Mouse (Mus musculus): ENCODE measurements at regions not wholly inside any gene's neighbourhood (a gene's known extent, or its start where the extent isn't known, plus 50 kb on each side); places are given as distances from the start of the nearest gene placed in this dataset.

DNA sequence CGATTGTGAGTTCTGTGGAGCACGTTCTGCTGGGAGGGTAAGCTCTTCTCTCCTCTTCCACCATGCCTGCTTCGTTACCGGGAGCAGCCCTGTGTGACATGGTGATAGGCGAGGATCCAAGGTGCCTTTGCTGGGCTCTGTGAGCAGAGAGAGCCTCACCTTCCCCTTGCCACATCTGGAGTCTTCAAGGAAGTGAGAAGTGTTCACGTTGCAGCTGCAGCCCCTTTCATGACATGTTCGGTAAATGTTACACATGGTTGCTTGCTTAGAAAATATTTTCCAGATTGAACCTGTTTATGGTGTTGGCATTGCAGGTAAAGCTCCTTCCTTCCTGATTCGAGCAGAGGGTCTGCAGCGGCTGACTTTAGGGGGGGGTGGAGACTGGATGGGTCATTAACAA is 244.0 kb downstream of the Ttll7 start:
- no peak for TF ChIP-seq CTCF (IDR thresholded peaks at IDR 0.05; ENCODE audit: low read depth)
- TF ChIP-seq EP300 (IDR thresholded peaks at IDR 0.05; ENCODE audit: low read depth), result no peak
- no peak for ATAC-seq (ENCODE audit: insufficient read depth, low read depth)
- WGBS, result 54% methylated on average over 9 of the region's 9 CpGs
- no peak overlapping the region for H3K27ac ChIP-seq (ENCODE audit: low read depth)
- no peaks in the 10 kb centered on the region for H3K36me3 ChIP-seq (replicated peaks; ENCODE audit: control insufficient read depth, insufficient read depth, low read length)
- no peaks in the 10 kb centered on the region for H3K9me3 ChIP-seq (replicated peaks; ENCODE audit: control insufficient read depth, low read length)
- no peak for DNase-seq (ENCODE audit: low spot score)
- no peaks in the 10 kb centered on the region for H3K27me3 ChIP-seq (ENCODE audit: control insufficient read depth, insufficient read depth, low read length)
- no peak overlapping the region for H3K4me3 ChIP-seq (ENCODE audit: low read depth, low read length)
- no peak overlapping the region for H3K9ac ChIP-seq (replicated peaks; ENCODE audit: low read depth, low read length)
- H3K4me1 ChIP-seq (ENCODE audit: control insufficient read depth, insufficient read depth), result no peaks in the 10 kb centered on the region
- no peak overlapping the region for H3K4me2 ChIP-seq (ENCODE audit: low read depth, low read length)

DNA sequence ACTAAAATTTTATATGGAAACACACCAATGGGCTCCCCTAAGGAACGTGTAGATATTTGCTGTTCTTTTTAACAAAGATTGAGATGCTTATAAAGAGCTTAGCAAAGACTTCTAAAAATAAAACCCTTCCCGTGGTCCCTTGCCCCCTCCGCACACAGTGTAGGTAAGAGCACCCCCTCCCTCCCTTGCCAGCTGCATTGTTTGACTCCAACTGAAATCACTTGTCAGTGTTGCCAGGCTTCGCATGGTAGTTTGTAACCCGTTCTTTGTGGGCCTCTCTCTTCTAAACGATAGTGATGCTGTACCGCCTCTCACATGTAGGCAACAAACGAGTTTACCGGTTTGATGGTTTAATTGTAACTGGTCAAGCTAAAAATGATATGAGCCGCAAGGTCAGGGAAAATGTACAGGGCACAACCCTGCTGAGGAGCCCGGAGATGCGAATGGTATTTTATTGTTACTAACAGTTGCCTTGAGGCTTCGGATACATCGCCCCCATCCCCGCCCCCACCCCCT is 246.0 kb downstream of the Ttll7 start:
- no peaks in the 10 kb centered on the region for H3K4me1 ChIP-seq (ENCODE audit: control insufficient read depth, insufficient read depth)
- TF ChIP-seq CTCF (IDR thresholded peaks at IDR 0.05; ENCODE audit: low read depth) (no peak), EP300 (IDR thresholded peaks at IDR 0.05; ENCODE audit: low read depth) (no peak)
- H3K27ac ChIP-seq (ENCODE audit: low read depth), result no peak overlapping the region
- peak overlapping the region; percentile 34; the same call in 1 of the 2 replicates for H3K4me2 ChIP-seq (ENCODE audit: low read depth, low read length)
- no peaks in the 10 kb centered on the region for H3K9me3 ChIP-seq (replicated peaks; ENCODE audit: control insufficient read depth, low read length)
- no peak overlapping the region for H3K4me3 ChIP-seq (ENCODE audit: low read depth, low read length)
- ATAC-seq (ENCODE audit: insufficient read depth, low read depth) (no peak), DNase-seq (ENCODE audit: low spot score) (no peak)
- peaks cover 5% of the 10 kb centered on the region; the same call in 1 of the 2 replicates for H3K27me3 ChIP-seq (ENCODE audit: control insufficient read depth, insufficient read depth, low read length)
- H3K36me3 ChIP-seq (replicated peaks; ENCODE audit: control insufficient read depth, insufficient read depth, low read length), result no peaks in the 10 kb centered on the region
- 37% methylated on average over 15 of the region's 15 CpGs for WGBS
- H3K9ac ChIP-seq (replicated peaks; ENCODE audit: low read depth, low read length), result no peak overlapping the region

DNA sequence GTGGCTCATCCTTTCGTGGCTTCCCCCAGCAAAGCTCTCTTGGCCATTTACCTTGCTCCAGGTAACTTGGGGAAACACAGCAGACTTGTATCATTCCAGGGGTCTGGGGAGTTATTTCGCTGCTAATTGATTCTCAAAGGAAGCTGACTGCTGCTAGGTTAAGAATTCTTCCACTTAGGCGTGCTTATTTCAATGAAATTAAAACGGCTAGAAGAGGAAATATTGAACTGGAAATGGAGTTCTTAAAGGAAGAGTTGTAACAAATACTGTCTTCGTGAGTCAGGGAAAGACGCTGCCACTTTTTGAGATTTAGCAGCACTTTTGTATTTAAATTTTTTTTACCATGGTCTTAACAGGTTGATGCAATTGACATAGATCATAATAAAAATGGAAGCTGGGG is 246.4 kb downstream of the Ttll7 start:
- DNase-seq (ENCODE audit: low spot score) (no peak), ATAC-seq (ENCODE audit: insufficient read depth, low read depth) (no peak)
- H3K4me2 ChIP-seq (ENCODE audit: low read depth, low read length), result no peak overlapping the region
- no peaks in the 10 kb centered on the region for H3K36me3 ChIP-seq (replicated peaks; ENCODE audit: control insufficient read depth, insufficient read depth, low read length)
- no peak for TF ChIP-seq CTCF (IDR thresholded peaks at IDR 0.05; ENCODE audit: low read depth)
- no peak for TF ChIP-seq EP300 (IDR thresholded peaks at IDR 0.05; ENCODE audit: low read depth)
- H3K27me3 ChIP-seq (ENCODE audit: control insufficient read depth, insufficient read depth, low read length), result peaks cover 5% of the 10 kb centered on the region; the same call in 1 of the 2 replicates
- no peak overlapping the region for H3K27ac ChIP-seq (ENCODE audit: low read depth)
- no peak overlapping the region for H3K4me3 ChIP-seq (ENCODE audit: low read depth, low read length)
- H3K9me3 ChIP-seq (replicated peaks; ENCODE audit: control insufficient read depth, low read length), result no peaks in the 10 kb centered on the region
- H3K4me1 ChIP-seq (ENCODE audit: control insufficient read depth, insufficient read depth), result no peaks in the 10 kb centered on the region
- 59% methylated on average over 6 of the region's 6 CpGs for WGBS
- H3K9ac ChIP-seq (replicated peaks; ENCODE audit: low read depth, low read length), result no peak overlapping the region

DNA sequence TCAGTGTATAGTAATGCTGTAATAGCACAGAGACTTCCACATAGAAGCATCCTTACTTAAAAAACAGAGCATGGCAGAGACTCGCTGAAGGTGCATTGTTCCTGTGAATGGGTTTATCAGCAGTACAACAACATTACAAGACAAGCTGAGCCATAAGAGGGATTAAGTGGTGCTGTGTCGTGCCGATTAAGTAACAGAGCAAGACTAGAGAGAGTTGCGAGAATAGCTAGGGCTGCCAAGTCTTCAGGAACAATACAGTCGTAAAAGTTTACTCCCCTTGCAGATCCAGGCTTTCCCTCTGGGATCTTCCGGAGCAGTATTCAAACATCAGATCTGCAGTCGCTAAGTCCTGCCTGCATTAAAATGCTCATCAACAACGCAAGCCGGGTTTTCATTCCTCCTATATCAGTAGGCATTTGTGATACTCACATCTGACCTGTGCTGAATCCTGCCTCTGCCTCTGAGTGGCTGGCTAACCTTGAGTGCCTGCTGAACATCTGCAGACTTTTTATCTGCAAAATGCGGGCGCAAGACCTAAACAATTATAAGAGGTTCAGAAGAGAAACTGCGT is 247.1 kb downstream of the Ttll7 start:
- ATAC-seq (ENCODE audit: insufficient read depth, low read depth) (no peak), DNase-seq (ENCODE audit: low spot score) (no peak)
- Histone ChIP-seq H3K27ac (ENCODE audit: low read depth) (no peak overlapping the region), H3K4me3 (ENCODE audit: low read depth, low read length) (0 out of 2 replicates have a peak overlapping the region, but pooled peaks have one; percentile 11), H3K4me2 (ENCODE audit: low read depth, low read length) (peak overlapping the region; percentile 46), H3K9me3 (replicated peaks; ENCODE audit: control insufficient read depth, low read length) (no peaks in the 10 kb centered on the region), H3K9ac (replicated peaks; ENCODE audit: low read depth, low read length) (no peak overlapping the region), H3K36me3 (replicated peaks; ENCODE audit: control insufficient read depth, insufficient read depth, low read length) (no peaks in the 10 kb centered on the region), H3K4me1 (ENCODE audit: control insufficient read depth, insufficient read depth) (no peaks in the 10 kb centered on the region), H3K27me3 (ENCODE audit: control insufficient read depth, insufficient read depth, low read length) (peaks cover 5% of the 10 kb centered on the region; the same call in 1 of the 2 replicates)
- 15% methylated on average over 12 of the region's 12 CpGs for WGBS
- TF ChIP-seq EP300 (IDR thresholded peaks at IDR 0.05; ENCODE audit: low read depth) (no peak), CTCF (IDR thresholded peaks at IDR 0.05; ENCODE audit: low read depth) (no peak)

DNA sequence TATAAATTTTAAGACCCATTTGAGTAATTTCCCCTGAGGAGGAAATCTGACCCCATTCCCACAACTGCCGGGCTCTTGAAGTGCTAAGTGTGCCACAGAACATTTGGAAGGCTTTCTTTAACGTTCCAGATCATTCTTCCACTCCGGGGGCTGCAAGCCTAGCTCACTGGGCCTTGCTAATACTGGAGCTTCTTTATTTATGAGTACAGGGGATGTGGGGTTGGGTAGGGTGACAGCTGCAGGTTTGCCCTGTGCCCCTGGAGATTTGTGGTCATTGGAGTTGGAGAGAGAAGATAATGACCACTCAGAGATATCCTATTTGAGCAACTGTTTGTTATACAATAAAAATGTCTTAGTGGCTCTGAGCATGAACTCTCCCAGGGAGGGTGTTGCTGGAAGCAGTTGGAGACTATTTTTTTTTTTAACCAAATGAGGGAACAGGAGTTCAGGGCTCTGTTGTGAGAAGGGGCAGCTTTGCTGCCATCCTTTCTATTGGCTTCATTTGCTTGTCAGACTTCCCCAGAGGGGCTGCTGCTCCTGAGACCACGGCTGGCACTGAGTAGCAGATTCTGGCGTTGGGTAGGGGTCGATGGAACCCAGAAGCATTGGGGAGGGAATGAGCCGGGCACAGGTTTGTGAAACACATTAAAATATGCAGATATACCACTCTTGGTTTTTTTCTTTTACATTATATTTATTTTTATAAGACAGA is 249.0 kb downstream of the Ttll7 start:
- Histone ChIP-seq H3K4me3 (ENCODE audit: low read depth, low read length) (no peak overlapping the region), H3K36me3 (replicated peaks; ENCODE audit: control insufficient read depth, insufficient read depth, low read length) (no peaks in the 10 kb centered on the region), H3K27ac (ENCODE audit: low read depth) (no peak overlapping the region), H3K4me1 (ENCODE audit: control insufficient read depth, insufficient read depth) (no peaks in the 10 kb centered on the region), H3K4me2 (ENCODE audit: low read depth, low read length) (no peak overlapping the region), H3K9me3 (replicated peaks; ENCODE audit: control insufficient read depth, low read length) (no peaks in the 10 kb centered on the region), H3K27me3 (ENCODE audit: control insufficient read depth, insufficient read depth, low read length) (peaks cover 5% of the 10 kb centered on the region; the same call in 1 of the 2 replicates), H3K9ac (replicated peaks; ENCODE audit: low read depth, low read length) (no peak overlapping the region; the same call in 1 of the 2 replicates)
- TF ChIP-seq EP300 (IDR thresholded peaks at IDR 0.05; ENCODE audit: low read depth), result no peak
- TF ChIP-seq CTCF (IDR thresholded peaks at IDR 0.05; ENCODE audit: low read depth), result no peak
- DNase-seq (ENCODE audit: low spot score) (no peak), ATAC-seq (ENCODE audit: insufficient read depth, low read depth) (no peak)
- WGBS, result 59% methylated on average over 7 of the region's 7 CpGs
